Mouse (Mus musculus): ENCODE data around the gene Swt1. TPM values are rescaled to one million over a fixed set of nuclear protein-coding genes. Genes with fewer than 3 reads are reported as not detected.
A peak's percentile ranks its signal among the peaks of the same experiment; 100 is the strongest.
"Not testable (repeated sequence)": the region's sequence is repeated elsewhere in the genome, so short reads cannot be mapped to it uniquely, and the experiment has no call there.

Swt1 gene
- polyA plus RNA-seq, 1 experiment: 109 TPM

DNA sequence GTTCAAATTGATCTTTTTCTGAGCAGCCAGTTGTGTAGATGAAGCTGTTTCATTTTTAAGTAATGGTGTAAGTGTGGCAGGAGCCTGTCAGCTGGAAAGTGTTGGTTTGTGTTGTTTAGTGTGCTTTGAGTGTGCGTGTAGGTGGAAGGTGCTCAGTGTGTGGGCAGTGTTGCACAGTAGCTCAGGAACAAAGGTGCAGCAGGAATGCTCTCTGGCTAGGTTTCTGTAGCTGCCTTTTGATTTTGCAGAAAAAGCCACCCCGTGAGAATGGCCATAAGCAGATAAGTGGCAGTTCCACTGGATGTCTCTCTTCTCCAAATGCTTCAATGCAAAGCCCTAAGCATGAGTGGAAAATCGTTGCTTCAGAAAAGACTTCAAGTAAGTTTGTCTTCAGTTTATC, 68.9 kb downstream of the Swt1 start:
- no peak overlapping the region for H3K27ac ChIP-seq (ENCODE audit: insufficient read depth, low read length)
- H3K4me1 ChIP-seq (ENCODE audit: control insufficient read depth, insufficient read depth, low read length): no peaks in the 10 kb centered on the region
- H3K27me3 ChIP-seq (ENCODE audit: control insufficient read depth, insufficient read depth, low read length, poor library complexity, severe bottlenecking): no peaks in the 10 kb centered on the region
- H3K9me3 ChIP-seq (replicated peaks; ENCODE audit: control insufficient read depth, insufficient read depth, low read length, poor library complexity, severe bottlenecking): no peaks in the 10 kb centered on the region
- H3K9ac ChIP-seq (ENCODE audit: low read depth, poor library complexity, severe bottlenecking): no peak overlapping the region
- H3K36me3 ChIP-seq (ENCODE audit: control insufficient read depth, insufficient read depth, low read length, poor library complexity, severe bottlenecking): peaks cover 79% of the 10 kb centered on the region
- TF ChIP-seq EP300 (IDR thresholded peaks at IDR 0.05; ENCODE audit: insufficient read depth, low read depth, low read length) (no peak), POLR2A (IDR thresholded peaks at IDR 0.05; ENCODE audit: insufficient read depth, low read length) (no peak), CTCF (IDR thresholded peaks at IDR 0.05; ENCODE audit: low read depth, low read length) (no peak)
- H3K4me3 ChIP-seq (ENCODE audit: low read depth, low read length): no peak overlapping the region

- Histone ChIP-seq H3K27ac (ENCODE audit: insufficient read depth, low read length) (no peak overlapping the region), H3K4me3 (ENCODE audit: low read depth, low read length) (no peak overlapping the region), H3K36me3 (ENCODE audit: control insufficient read depth, insufficient read depth, low read length, poor library complexity, severe bottlenecking) (peaks cover 82% of the 10 kb centered on the region), H3K27me3 (ENCODE audit: control insufficient read depth, insufficient read depth, low read length, poor library complexity, severe bottlenecking) (no peaks in the 10 kb centered on the region), H3K9ac (ENCODE audit: low read depth, poor library complexity, severe bottlenecking) (no peak overlapping the region), H3K4me1 (ENCODE audit: control insufficient read depth, insufficient read depth, low read length) (no peaks in the 10 kb centered on the region), H3K9me3 (replicated peaks; ENCODE audit: control insufficient read depth, insufficient read depth, low read length, poor library complexity, severe bottlenecking) (no peaks in the 10 kb centered on the region)
- no peak for TF ChIP-seq POLR2A (IDR thresholded peaks at IDR 0.05; ENCODE audit: insufficient read depth, low read length)
- no peak for TF ChIP-seq EP300 (IDR thresholded peaks at IDR 0.05; ENCODE audit: insufficient read depth, low read depth, low read length)
- TF ChIP-seq CTCF (IDR thresholded peaks at IDR 0.05; ENCODE audit: low read depth, low read length): no peak
Measured at GRCm38 (mm10) chr1:151355994-151356393, 72.3 kb downstream of the Swt1 start.

GRCm38 (mm10) chr1:151352911-151353310, 75.3 kb downstream of the Swt1 start:
- TF ChIP-seq EP300 (IDR thresholded peaks at IDR 0.05; ENCODE audit: insufficient read depth, low read depth, low read length): no peak
- TF ChIP-seq CTCF (IDR thresholded peaks at IDR 0.05; ENCODE audit: low read depth, low read length): no peak
- TF ChIP-seq POLR2A (IDR thresholded peaks at IDR 0.05; ENCODE audit: insufficient read depth, low read length): no peak
- H3K4me3 ChIP-seq (ENCODE audit: low read depth, low read length): no peak overlapping the region
- no peaks in the 10 kb centered on the region for H3K9me3 ChIP-seq (replicated peaks; ENCODE audit: control insufficient read depth, insufficient read depth, low read length, poor library complexity, severe bottlenecking)
- H3K4me1 ChIP-seq (ENCODE audit: control insufficient read depth, insufficient read depth, low read length): no peaks in the 10 kb centered on the region
- peaks cover 66% of the 10 kb centered on the region for H3K36me3 ChIP-seq (ENCODE audit: control insufficient read depth, insufficient read depth, low read length, poor library complexity, severe bottlenecking)
- H3K27ac ChIP-seq (ENCODE audit: insufficient read depth, low read length): no peak overlapping the region
- no peaks in the 10 kb centered on the region for H3K27me3 ChIP-seq (ENCODE audit: control insufficient read depth, insufficient read depth, low read length, poor library complexity, severe bottlenecking)
- no peak overlapping the region for H3K9ac ChIP-seq (ENCODE audit: low read depth, poor library complexity, severe bottlenecking)

DNA sequence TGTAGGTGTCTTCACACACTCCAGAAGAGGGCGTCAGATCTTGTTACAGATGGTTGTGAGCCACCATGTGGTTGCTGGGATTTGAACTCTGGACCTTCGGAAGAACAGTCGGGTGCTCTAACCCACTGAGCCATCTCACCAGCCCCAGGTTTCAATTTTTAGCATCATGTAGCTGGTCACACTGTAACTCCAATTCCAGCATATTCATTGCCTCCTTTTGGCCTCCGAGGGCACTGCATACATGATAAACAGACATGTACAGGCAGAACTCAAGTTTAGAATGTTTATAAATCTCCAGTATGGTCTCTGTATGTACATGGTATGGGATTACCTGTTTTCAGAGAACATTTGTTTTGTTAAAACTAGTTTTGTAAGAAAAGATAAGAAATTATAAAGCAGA, 80.0 kb downstream of the Swt1 start:
- H3K4me1 ChIP-seq (ENCODE audit: control insufficient read depth, insufficient read depth, low read length); H3K27ac ChIP-seq (ENCODE audit: insufficient read depth, low read length); H3K4me3 ChIP-seq (ENCODE audit: low read depth, low read length); H3K27me3 ChIP-seq (ENCODE audit: control insufficient read depth, insufficient read depth, low read length, poor library complexity, severe bottlenecking); H3K9me3 ChIP-seq (replicated peaks; ENCODE audit: control insufficient read depth, insufficient read depth, low read length, poor library complexity, severe bottlenecking); H3K9ac ChIP-seq (ENCODE audit: low read depth, poor library complexity, severe bottlenecking): not testable (repeated sequence)
- H3K36me3 ChIP-seq (ENCODE audit: control insufficient read depth, insufficient read depth, low read length, poor library complexity, severe bottlenecking): peaks cover 32% of the 10 kb centered on the region

DNA sequence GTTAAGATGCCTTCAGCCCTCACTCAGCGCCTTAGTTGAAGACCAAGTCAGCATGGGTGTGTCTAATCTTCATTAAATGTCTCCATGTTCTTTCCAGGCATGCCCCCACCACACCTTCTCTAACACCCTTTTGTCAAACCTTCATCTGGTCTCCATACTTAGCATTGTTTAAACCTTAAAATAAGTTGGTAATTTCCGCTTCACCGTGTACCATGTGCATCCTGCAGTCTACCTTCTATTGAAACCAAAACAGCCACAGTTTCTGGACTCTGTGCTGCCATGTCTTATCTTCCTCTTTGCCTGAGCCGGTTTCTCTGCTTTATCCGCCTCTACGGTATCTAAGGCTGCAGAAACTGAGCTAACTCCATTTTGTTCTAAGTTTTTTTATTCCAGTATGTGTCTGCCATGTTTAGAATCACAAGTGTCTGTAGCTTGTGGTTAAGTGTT, 81.6 kb downstream of the Swt1 start:
- no peak overlapping the region for H3K27ac ChIP-seq (ENCODE audit: insufficient read depth, low read length)
- H3K9ac ChIP-seq (ENCODE audit: low read depth, poor library complexity, severe bottlenecking): peak overlapping the region; percentile 44; the same call in 1 of the 2 replicates
- no peaks in the 10 kb centered on the region for H3K27me3 ChIP-seq (ENCODE audit: control insufficient read depth, insufficient read depth, low read length, poor library complexity, severe bottlenecking)
- H3K4me3 ChIP-seq (ENCODE audit: low read depth, low read length): no peak overlapping the region
- no peaks in the 10 kb centered on the region for H3K4me1 ChIP-seq (ENCODE audit: control insufficient read depth, insufficient read depth, low read length)
- H3K36me3 ChIP-seq (ENCODE audit: control insufficient read depth, insufficient read depth, low read length, poor library complexity, severe bottlenecking): peaks cover 20% of the 10 kb centered on the region
- H3K9me3 ChIP-seq (replicated peaks; ENCODE audit: control insufficient read depth, insufficient read depth, low read length, poor library complexity, severe bottlenecking): no peaks in the 10 kb centered on the region
- TF ChIP-seq CTCF (IDR thresholded peaks at IDR 0.05; ENCODE audit: low read depth, low read length) (no peak), EP300 (IDR thresholded peaks at IDR 0.05; ENCODE audit: insufficient read depth, low read depth, low read length) (no peak), POLR2A (IDR thresholded peaks at IDR 0.05; ENCODE audit: insufficient read depth, low read length) (no peak)

DNA sequence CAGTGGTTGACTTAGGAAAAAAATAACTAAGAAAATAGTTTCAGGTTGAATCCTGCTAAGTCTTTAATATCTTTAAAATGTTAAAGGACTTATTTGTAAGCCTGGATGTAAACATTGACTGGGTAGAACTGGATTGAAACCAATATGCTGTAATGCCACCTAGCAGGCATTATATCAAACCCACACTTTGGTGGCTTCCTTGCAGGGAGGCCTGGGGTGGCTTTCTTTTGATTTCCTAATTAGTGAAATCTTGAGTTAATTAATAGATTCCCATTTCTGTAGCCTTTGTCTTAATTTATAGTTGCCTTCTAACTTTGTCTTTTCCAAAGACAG, 82.4 kb downstream of the Swt1 start:
- peak overlapping the region; percentile 84; the same call in 1 of the 2 replicates for H3K4me3 ChIP-seq (ENCODE audit: low read depth, low read length)
- H3K27me3 ChIP-seq (ENCODE audit: control insufficient read depth, insufficient read depth, low read length, poor library complexity, severe bottlenecking): no peaks in the 10 kb centered on the region
- no peak overlapping the region for H3K27ac ChIP-seq (ENCODE audit: insufficient read depth, low read length)
- no peaks in the 10 kb centered on the region for H3K9me3 ChIP-seq (replicated peaks; ENCODE audit: control insufficient read depth, insufficient read depth, low read length, poor library complexity, severe bottlenecking)
- H3K9ac ChIP-seq (ENCODE audit: low read depth, poor library complexity, severe bottlenecking): peak overlapping the region; percentile 85
- TF ChIP-seq CTCF (IDR thresholded peaks at IDR 0.05; ENCODE audit: low read depth, low read length) (no peak), EP300 (IDR thresholded peaks at IDR 0.05; ENCODE audit: insufficient read depth, low read depth, low read length) (no peak), POLR2A (IDR thresholded peaks at IDR 0.05; ENCODE audit: insufficient read depth, low read length) (no peak)
- no peaks in the 10 kb centered on the region for H3K4me1 ChIP-seq (ENCODE audit: control insufficient read depth, insufficient read depth, low read length)
- H3K36me3 ChIP-seq (ENCODE audit: control insufficient read depth, insufficient read depth, low read length, poor library complexity, severe bottlenecking): peaks cover 11% of the 10 kb centered on the region

All from ES-Bruce4 (cell line).